Mouse (Mus musculus) left cerebral cortex, postnatal 10 days (tissue): ENCODE measurements around the gene Htr7. TPM values are rescaled to one million over a fixed set of nuclear protein-coding genes. Genes with fewer than 3 reads are reported as not detected.

Experiments
- DNase-seq, 2 experiments: peaks; one replicate each; pipeline ENCODE4 v3.0.0; 2021 to 2022; ENCODE audit warnings: low spot score in 2 of 2, mixed read lengths in 1 of 2; ENCODE audit errors: extremely low spot score in 1 of 2
- intact Hi-C: fragments of 180-260 bp; cut with DNase I; formaldehyde crosslinking; loops from one replicate; pipeline ENCODE4 v1.15.1; 2025
- total RNA-seq, 2 experiments: library from RNA; stranded (reverse); gene quantifications; 2 replicates each; pipeline ENCODE4 v1.2.3; 2021

The Htr7 gene
- total RNA-seq = 10 to 100 TPM; 14.1 to 16.0 TPM

DNA sequence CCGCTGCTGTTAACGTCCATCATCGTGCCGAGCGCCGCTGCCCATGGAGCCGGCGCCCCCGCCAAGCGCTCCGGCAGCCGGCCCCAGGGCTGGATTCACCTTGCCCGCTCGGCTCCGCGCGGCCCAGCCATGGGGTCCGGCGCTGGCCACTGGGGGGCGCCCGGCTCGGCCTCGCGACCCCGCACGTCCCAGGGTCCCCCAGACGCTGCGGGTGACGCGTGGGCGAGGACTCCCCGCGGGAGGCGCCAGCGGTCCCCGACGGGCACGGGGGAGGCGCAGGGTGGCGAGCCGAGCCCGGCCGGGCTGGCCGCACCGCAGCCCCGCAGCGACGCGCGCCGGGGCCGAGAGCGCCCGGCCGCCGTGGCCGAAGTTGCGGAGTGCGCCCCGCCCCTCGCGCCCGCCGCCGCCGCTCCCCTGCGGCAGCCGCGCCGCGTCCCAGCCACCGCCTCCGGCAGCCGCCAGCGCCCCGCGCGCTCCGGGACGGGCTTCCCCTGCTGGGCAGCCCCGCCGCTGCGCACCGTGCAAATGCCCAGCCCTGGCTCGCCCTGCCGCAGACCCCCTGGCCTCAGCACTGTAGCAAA, at the start of gene Htr7:
Htr7 (minus strand) TSS at position 277 of the 581 bp plus-strand sequence.
- DNase-seq = peak in 1 of 2 experiments; percentile 47
- intact Hi-C loops = loop anchor here (5.0 kb wide), 1 partner anchor 560 kb away; no protein-coding TSS in a partner anchor

DNA sequence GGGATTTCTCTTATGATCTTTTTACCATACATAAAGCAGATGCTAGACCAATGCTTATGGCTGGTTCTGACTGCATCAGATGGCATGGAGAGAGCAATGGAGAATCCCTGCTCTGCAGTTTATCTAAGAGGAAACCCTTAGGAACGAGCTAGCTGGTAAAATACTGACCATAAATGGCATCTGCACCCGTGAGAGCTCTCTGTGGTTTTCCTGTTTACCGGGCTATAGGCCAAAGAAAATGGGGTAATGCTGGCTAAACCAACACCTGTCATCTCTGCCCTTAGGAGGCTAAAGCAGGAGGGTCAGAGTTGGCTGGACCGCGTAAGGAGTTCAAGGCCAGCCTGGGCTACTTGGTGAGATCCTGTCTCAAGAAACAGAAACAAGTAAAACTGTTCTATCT, 46.6 kb upstream of the Htr7 start:
- DNase-seq = no peak
- intact Hi-C loops = no loop called here

DNA sequence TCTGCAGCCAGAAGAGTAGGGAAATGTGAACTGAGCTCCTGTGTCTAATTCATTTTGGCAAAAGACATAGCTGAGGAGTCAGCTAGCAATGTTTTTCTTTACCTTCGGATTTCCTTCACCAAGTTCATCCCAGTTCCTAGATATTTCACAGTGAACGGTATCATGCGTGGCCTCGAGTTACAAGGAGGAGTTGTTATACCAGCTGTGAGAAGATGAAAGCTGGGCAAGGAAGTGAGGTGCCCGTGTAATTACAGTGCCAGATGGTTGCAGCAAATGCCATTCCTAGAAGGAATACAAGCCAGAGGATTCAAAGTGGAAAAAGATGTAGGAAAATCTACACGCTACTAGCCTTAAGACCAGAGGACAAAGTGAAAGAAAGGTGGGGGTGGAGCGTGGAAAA, 41.6 kb upstream of the Htr7 start:
- DNase-seq = no peak

DNA sequence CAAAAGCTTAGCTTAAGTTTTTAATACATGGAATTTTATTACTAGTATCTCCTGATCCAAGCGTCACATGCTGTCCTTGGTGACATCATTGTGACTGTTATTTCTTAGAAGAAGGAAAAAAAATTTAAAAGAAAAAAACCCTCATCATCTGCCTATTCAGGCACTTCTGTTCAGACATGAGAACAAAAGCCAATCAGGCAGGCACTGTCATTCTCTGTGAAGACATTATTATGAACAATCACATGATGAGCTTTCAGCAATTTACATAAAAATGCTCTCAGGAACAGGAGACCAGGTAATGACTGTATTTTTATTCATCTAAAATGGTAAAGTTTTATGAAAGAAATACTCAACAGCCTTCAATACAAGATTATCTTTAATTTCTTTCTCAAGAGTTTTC, 41.0 kb upstream of the Htr7 start:
- no peak for DNase-seq
- intact Hi-C loops = no loop called here

More for the DNA sequence above, 41.6 kb upstream of the Htr7 start:
- intact Hi-C loops = no loop called here

DNA sequence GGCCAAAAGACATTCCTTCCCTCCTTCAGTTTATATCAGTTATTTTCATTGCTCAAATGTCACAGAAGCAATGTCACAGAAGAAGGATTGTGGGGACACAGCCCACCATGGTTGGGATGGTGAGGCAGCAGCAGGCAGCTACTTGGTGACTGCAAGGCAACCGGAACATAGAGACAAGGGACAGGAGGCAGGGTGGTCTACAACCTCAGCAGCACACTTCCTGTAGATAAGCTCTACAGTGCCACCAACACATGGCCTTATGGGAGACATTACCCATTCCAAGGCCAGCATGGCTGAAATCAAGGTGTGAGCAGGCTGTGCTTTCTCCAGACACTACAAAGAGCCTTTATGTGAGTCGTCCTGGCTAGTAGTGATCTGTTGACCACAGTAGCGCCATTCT, 39.9 kb upstream of the Htr7 start:
- intact Hi-C loops = no loop called here
- no peak for DNase-seq

DNA sequence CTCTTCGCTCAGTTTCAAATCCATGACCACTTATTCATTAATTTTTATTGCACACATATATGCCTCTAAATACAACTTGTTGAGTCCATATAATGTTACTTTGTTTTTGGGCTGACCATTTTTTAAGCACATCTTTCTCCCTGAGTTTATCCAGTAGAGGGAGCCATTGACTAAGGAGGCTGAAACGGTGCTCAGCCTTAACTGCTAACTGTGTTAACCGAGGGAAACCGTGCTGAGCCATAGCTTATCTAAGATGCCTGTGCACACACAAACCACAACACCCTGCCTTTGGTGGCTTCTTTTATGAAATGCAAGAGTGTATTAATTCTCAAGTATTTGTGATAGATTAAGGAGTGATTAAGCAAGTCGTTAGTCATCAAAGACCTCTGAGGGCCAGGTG, 33.5 kb upstream of the Htr7 start:
- DNase-seq = peak in 1 of 2 experiments; percentile 17
- intact Hi-C loops = loop anchor here (5.0 kb wide), 1 partner anchor 467 kb away; no protein-coding TSS in a partner anchor

DNA sequence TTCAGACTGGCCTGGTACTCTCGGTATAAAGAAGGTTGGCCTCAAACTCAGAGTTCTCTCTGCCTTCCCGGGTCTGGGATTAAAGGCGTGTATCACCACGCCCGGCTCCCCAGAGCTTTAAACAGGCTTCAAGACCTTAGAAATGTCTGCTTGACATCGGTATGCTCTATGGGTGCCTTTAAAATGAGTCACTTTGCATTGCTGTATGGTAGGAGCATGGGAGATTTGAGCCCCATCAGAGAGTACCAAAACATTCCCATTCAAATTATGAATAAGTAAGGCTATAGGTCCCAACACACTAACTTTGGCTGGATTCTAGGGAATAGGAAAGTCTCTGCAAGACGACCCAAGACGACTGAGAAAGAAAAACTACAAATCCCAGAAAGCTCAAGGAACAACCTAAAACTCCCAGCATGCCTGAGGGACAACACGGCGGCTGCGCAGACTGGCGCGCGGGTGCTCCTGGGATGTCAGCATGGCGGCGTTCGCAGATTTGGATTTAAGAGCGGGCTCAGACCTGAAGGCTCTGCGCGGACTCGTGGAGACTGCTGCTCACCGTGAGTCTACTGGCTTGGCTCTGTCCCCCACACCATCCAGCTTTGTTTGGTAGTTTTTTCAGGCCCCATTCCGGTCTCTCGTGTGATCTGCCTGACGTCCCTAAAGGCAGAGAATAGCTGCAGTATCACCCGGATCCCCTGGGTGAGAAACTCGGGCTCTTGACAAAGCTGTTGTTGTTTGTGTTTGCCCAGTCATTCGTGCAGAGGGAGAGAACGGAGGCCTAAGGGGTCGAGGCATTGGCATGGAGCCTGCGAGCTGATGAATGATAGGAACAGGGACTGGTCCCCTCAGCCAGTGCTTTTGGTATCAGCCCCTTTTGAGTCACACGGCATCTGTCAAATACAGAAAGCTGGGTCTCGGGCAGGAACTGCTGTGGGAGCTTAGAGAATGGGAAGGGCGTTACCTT, 26.2 kb upstream of the Htr7 start, which contains the start of gene Rpp30:
Rpp30 (plus strand) TSS at position 455 of the 964 bp plus-strand sequence.
- DNase-seq = peak; percentile 87 to 91

DNA sequence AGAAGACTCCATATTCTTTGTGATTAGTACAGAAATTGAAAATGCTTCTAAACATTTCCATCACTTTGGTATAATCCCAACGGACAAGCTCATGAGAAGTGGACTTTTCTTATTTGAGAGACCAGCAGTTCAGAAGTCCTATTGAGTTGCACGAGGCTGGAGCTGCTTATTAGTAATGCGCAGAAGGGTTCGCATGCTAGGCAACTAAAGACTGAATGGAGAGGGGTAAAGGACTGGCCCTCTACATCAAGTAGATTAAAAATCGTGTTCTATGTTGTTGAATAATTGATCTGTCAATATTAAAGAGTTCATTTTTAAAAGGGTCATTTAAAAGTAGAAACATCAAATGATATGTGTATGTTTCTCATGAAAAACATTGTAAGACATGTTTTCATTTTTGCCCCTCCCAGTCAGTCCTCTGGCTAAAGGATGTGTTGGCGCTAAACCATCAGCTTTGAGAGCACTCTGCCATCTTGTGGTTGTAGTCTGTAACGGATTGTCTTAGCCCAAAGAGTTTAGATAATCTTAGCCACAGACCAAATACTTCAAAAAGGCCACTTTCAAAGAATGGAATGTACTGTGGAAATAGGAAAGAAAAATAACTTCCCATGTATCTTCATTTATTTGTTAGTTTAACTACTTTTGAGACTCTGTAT, 25.4 kb upstream of the Htr7 start:
- intact Hi-C loops = loop anchor here (1.0 kb wide), 1 partner anchor 1089 kb away; no protein-coding TSS in a partner anchor
- DNase-seq = peak; percentile 38 to 40

More for the DNA sequence above, 26.2 kb upstream of the Htr7 start, which contains the start of gene Rpp30:
- intact Hi-C loops = loop anchor here (1.0 kb wide), 1 partner anchor 1090 kb away; no protein-coding TSS in a partner anchor

DNA sequence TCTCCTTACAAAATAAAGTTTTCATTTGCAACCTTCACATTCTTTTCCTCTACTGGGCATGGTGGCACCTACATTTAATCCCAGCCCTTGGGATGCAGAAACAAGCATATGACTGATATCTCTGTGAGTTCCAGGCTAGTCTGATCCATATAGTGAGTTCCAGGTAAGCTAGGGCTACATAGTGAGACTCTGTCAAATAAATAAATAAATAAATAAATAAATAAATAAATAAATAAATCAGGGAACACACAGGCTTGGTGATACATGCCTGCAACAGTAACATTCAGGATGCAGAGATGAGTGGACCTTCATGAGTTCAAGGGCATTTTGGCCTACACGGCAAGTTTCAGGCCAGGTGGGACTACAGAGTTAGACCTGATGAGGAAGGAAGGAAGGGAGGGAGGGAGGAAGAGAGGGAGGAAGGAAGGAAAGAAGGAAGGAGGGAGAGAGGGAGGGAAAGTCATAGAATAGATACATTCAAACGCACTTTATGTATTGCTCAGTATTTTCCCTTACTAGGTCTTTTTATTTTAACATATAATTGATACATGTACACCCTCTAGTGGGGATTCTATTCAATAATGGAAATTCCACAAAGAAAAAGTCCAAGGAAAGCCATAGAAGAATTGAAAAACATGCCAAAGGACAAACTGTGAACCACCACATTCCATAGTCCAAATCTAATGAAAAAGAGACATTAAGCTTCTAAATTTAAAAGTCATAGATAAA, 5.7 kb upstream of the Htr7 start:
- intact Hi-C loops = loop anchor here (2.0 to 10.0 kb wide), 3 partner anchors 936 to 1398 kb away; no protein-coding TSS in a partner anchor
- DNase-seq = no peak

DNA sequence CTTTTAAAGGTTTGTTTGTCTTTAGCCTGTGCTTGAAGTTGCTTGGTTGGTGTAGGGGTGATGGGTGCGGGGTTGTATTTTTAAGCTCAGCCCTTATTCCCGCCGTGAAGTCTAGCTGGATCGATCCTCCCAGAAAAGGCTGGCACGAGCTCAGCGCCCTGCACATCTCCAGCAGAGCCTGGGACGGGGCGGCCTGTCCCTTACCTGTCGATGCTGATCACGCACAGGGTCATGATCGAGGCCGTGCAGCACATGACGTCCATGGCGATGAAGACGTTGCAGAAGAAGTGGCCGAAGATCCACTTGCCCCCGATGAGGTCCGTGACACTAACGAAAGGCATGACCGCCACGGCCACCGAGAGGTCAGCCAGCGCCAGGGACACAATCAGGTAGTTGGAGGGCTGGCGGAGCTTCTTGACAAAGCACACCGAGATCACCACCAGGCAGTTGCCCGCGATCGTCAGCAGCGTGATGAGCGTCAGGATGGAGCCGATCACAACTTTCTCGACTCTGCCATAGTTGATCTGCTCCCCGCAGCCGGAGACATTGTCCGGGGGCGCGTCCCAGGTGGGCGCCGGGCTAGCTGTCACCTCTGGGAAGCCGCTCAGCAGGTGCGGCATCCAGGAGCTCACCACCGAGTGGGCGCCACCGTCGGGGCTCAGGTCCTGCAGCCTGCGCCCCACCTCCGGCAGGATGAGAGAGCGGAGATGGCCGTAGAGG, 645 bp downstream of the Htr7 start:
- DNase-seq = peak in 1 of 2 experiments; percentile 22

DNA sequence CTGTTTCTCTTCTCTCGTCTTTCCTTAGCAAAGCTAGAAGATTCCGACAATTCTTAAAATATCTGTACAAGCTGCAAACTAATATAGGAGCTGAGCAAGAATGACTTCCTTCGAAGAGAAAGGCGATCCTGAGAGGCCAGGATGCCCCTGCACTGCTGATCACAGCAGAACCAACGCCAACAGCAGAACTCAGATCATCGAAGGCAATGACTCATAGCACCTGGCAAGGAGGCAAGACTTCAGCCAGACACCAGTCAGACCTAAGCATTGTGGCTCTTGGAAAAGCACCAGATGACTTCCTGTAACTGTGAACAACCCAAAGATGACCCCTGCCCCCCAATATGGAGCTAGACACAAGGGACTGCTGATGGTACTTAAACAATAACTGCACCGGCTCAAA, 11.3 kb downstream of the Htr7 start:
- intact Hi-C loops = no loop called here
- no peak for DNase-seq

More for the DNA sequence above, 645 bp downstream of the Htr7 start:
- intact Hi-C loops = loop anchor here (5.0 kb wide), 1 partner anchor 559 kb away; no protein-coding TSS in a partner anchor

DNA sequence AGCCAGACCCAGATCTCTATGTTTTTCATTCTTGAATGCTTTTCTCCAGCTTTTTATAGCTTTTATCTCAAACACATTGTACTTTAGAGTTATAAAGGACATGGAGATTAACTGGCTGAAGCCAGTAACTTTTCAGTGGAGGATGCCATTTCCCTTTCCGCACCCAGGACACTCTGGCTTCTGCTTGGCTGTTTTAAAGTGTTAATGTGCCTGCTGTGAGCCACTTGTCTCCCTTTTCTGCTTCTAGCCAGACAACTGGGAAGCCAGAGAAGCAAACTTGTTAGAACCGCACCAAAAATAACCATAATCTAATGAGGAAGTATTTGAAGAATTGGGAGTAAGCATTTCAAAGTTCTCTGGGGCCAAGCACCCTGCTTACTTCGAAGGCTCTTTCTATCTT, 42.5 kb downstream of the Htr7 start:
- DNase-seq = no peak
- intact Hi-C loops = no loop called here

DNA sequence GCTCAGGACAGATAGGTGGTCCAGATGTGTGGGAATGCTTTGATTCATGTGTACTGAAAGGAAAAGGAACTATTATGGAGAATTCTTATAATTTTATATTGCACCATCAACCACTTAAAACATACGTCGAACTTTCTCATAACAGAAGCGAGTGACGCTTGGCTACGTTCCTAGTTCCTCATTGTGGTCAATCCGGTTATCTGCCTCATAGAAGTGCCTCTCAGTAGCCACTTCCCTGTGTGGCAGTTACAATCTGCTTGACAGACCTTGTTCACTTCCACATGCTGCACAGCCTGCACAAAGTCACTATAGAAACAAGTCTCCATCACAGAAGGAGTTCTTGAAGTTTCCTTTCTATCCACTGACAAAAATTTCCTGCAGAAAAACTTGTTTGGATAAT, 51.0 kb downstream of the Htr7 start:
- intact Hi-C loops = no loop called here
- no peak for DNase-seq

DNA sequence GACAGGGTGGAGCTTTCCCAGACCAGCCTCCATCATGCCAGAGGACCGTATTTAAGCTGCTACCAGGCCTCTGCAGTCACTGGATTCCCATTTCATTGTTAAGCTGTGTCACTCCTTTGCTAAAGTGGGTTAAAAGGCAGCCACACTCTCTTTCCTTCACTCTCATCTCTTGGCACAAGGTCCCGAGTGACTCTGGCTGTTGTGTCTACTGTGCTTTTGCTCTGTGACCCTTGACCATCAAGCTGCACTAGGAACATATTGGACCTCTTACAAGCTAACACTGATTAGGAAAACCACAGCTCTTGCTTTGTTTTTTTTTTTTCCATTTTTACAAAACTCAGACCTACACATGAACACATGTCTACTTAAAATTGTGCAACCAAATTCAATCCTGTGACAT, 52.3 kb downstream of the Htr7 start:
- intact Hi-C loops = no loop called here
- DNase-seq = no peak

DNA sequence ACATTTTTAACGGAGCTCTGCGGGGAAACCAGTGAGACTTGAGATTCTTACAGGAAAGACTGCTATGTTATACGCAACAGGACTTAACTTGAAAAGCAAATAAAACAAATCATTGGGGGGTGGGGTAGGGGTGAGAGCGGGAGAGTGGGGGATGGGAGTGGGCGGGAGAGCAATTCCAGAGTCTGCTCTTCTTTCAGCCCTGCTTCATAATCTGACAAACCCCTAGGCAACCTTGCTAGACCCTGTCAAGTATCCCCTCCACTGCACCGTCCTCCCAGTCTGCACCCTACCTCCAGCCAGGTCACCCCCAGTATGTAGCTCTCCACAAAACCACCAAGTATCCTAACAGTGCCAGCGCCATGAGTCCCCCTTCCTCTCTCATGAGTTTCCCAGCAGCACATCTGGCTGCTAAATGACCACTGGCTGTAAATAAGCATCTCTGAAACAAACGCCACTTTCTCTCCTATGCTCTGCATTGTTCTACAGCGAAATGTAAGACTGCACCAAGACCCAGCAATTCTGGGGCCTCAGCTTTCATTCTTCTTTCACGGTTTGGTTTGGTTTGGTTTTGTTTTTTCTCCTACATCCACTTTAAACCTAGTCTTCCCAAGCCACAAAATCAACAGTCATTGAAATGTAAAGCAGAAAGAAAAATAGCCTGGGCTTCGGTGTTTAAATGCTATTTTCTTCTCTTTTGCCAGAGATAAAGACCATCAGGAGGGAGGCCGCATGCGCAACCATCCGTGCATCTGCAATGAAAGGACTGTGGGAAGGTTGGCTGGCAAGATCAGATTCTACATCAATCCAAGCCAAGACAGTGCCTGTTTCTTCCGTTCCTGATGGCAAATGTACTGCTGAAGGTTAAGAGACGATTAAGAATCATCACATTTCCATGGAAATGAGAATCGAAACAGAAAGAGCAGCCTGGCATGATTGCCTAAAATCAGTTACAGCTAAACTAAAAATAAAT, 54.5 kb downstream of the Htr7 start:
- intact Hi-C loops = no loop called here
- DNase-seq = peak in 1 of 2 experiments; percentile 13

DNA sequence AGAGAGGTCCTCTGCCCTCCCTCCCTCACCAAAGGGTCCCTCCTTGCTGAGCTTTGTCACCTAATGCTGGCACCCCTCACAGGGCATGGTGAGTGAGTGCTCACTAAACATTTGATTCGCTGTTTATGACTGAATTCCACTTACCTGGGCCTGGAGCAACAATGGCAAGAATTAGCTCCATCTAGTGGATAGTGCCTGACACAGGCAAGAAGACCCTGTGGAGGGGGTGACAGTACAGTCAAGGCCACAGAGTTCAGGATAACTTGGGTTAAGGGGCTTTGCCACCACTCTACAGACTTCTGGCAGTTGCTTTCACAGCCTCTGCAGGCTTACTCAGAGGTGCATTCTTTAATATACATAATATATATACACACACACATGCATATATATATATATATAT, 55.8 kb downstream of the Htr7 start:
- intact Hi-C loops = no loop called here
- DNase-seq = no peak

DNA sequence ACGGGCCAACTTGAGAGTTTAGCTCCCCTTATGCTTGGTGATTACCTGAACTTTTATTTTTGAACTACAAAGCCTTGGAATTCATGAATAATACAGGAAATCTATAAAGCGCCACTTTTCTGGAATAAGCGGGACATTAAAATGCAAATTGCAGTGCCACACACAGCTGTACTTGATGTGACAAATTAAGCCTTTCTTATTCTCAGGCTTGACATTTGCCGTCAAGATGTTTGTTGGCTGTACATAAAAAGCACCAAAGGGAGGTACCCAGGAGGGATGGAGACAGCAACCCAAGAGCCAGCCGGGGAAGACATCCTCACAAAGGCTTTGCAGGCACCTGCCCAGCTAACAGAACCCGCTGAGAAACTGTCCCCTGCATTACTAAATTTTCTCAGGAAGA, 56.4 kb downstream of the Htr7 start:
- intact Hi-C loops = no loop called here
- no peak for DNase-seq
